Mouse (Mus musculus): ENCODE measurements around the gene Slc35f1. TPM values are rescaled to one million over a fixed set of nuclear protein-coding genes. Genes with fewer than 3 reads are reported as not detected.

Gene Slc35f1
- polyA plus RNA-seq, 2 experiments: 0.01 TPM; not detected in 1

- Histone ChIP-seq H3K9me3 (ENCODE audit: control insufficient read depth, low read length) (no peaks in the 10 kb centered on the region), H3K4me2 (ENCODE audit: low read depth) (no peak overlapping the region), H3K4me1 (replicated peaks; ENCODE audit: control insufficient read depth in 2 of 2, insufficient read depth in 2 of 2, low read length in 1 of 2) (no peaks in the 10 kb centered on the region), H3K4me3 (ENCODE audit: insufficient read depth in 1 of 2, low read depth in 2 of 2, low read length in 2 of 2) (no peak overlapping the region), H3K27me3 (ENCODE audit: control insufficient read depth, insufficient read depth, low read length) (no peaks in the 10 kb centered on the region), H3K27ac (no peak overlapping the region), H3K9ac (replicated peaks) (no peak overlapping the region), H3K36me3 (replicated peaks; ENCODE audit: control insufficient read depth, insufficient read depth, low read depth) (no peaks in the 10 kb centered on the region)
- TF ChIP-seq EP300 (IDR thresholded peaks at IDR 0.05; ENCODE audit: low read depth) (no peak), CTCF (IDR thresholded peaks at IDR 0.05; ENCODE audit: low read depth) (no peak)
- DNase-seq (ENCODE audit: low read depth in 3 of 3, low spot score in 3 of 3): no peak
- no peak for ATAC-seq (ENCODE audit: insufficient read depth)
- 62% methylated on average over 6 of the region's 6 CpGs for WGBS (ENCODE audit: insufficient replicate concordance)
Observed at GRCm38 (mm10) chr10:53124365-53124764, 434.0 kb downstream of the Slc35f1 start.

- Histone ChIP-seq H3K9me3 (ENCODE audit: control insufficient read depth, low read length) (no peaks in the 10 kb centered on the region), H3K4me2 (ENCODE audit: low read depth) (no peak overlapping the region), H3K9ac (replicated peaks) (no peak overlapping the region), H3K27me3 (ENCODE audit: control insufficient read depth, insufficient read depth, low read length) (no peaks in the 10 kb centered on the region), H3K27ac (no peak overlapping the region), H3K4me3 (ENCODE audit: insufficient read depth in 1 of 2, low read depth in 2 of 2, low read length in 2 of 2) (no peak overlapping the region), H3K4me1 (replicated peaks; ENCODE audit: control insufficient read depth in 2 of 2, insufficient read depth in 2 of 2, low read length in 1 of 2) (no peaks in the 10 kb centered on the region), H3K36me3 (replicated peaks; ENCODE audit: control insufficient read depth, insufficient read depth, low read depth) (no peaks in the 10 kb centered on the region)
- WGBS (ENCODE audit: insufficient replicate concordance): 20% methylated on average over 1 of the region's 1 CpGs
- ATAC-seq (ENCODE audit: insufficient read depth) (no peak), DNase-seq (ENCODE audit: low read depth in 3 of 3, low spot score in 3 of 3) (no peak)
- TF ChIP-seq CTCF (IDR thresholded peaks at IDR 0.05; ENCODE audit: low read depth) (no peak), EP300 (IDR thresholded peaks at IDR 0.05; ENCODE audit: low read depth) (no peak)
Observed at GRCm38 (mm10) chr10:53132707-53133106, 442.4 kb downstream of the Slc35f1 start.

- Histone ChIP-seq H3K27ac (no peak overlapping the region), H3K36me3 (replicated peaks; ENCODE audit: control insufficient read depth, insufficient read depth, low read depth) (no peaks in the 10 kb centered on the region), H3K4me1 (replicated peaks; ENCODE audit: control insufficient read depth in 2 of 2, insufficient read depth in 2 of 2, low read length in 1 of 2) (no peaks in the 10 kb centered on the region), H3K4me3 (ENCODE audit: insufficient read depth in 1 of 2, low read depth in 2 of 2, low read length in 2 of 2) (no peak overlapping the region), H3K9ac (replicated peaks) (no peak overlapping the region), H3K4me2 (ENCODE audit: low read depth) (no peak overlapping the region), H3K27me3 (ENCODE audit: control insufficient read depth, insufficient read depth, low read length) (no peaks in the 10 kb centered on the region), H3K9me3 (ENCODE audit: control insufficient read depth, low read length) (no peaks in the 10 kb centered on the region)
- DNase-seq (ENCODE audit: low read depth in 3 of 3, low spot score in 3 of 3): no peak
- TF ChIP-seq EP300 (IDR thresholded peaks at IDR 0.05; ENCODE audit: low read depth): no peak
- TF ChIP-seq CTCF (IDR thresholded peaks at IDR 0.05; ENCODE audit: low read depth): no peak
- ATAC-seq (ENCODE audit: insufficient read depth): no peak
- WGBS (ENCODE audit: insufficient replicate concordance): 49% methylated on average over 2 of the region's 2 CpGs
Observed at GRCm38 (mm10) chr10:53150321-53150720, 460.0 kb downstream of the Slc35f1 start.

- Histone ChIP-seq H3K4me3 (ENCODE audit: insufficient read depth in 1 of 2, low read depth in 2 of 2, low read length in 2 of 2) (no peak overlapping the region), H3K27ac (no peak overlapping the region), H3K27me3 (ENCODE audit: control insufficient read depth, insufficient read depth, low read length) (no peaks in the 10 kb centered on the region), H3K4me1 (replicated peaks; ENCODE audit: control insufficient read depth in 2 of 2, insufficient read depth in 2 of 2, low read length in 1 of 2) (no peaks in the 10 kb centered on the region), H3K4me2 (ENCODE audit: low read depth) (no peak overlapping the region), H3K9me3 (ENCODE audit: control insufficient read depth, low read length) (no peaks in the 10 kb centered on the region), H3K9ac (replicated peaks) (no peak overlapping the region), H3K36me3 (replicated peaks; ENCODE audit: control insufficient read depth, insufficient read depth, low read depth) (no peaks in the 10 kb centered on the region)
- no peak for DNase-seq (ENCODE audit: low read depth in 3 of 3, low spot score in 3 of 3)
- TF ChIP-seq CTCF (IDR thresholded peaks at IDR 0.05; ENCODE audit: low read depth) (no peak), EP300 (IDR thresholded peaks at IDR 0.05; ENCODE audit: low read depth) (no peak)
- no peak for ATAC-seq (ENCODE audit: insufficient read depth)
- 49% methylated on average over 2 of the region's 2 CpGs for WGBS (ENCODE audit: insufficient replicate concordance)
Observed at GRCm38 (mm10) chr10:53150916-53151315, 460.6 kb downstream of the Slc35f1 start.

GRCm38 (mm10) chr10:53156374-53156773 lies 466.0 kb downstream of the Slc35f1 start:
- Histone ChIP-seq H3K4me3 (ENCODE audit: insufficient read depth in 1 of 2, low read depth in 2 of 2, low read length in 2 of 2) (no peak overlapping the region), H3K9ac (replicated peaks) (no peak overlapping the region), H3K4me2 (ENCODE audit: low read depth) (no peak overlapping the region), H3K4me1 (replicated peaks; ENCODE audit: control insufficient read depth in 2 of 2, insufficient read depth in 2 of 2, low read length in 1 of 2) (no peaks in the 10 kb centered on the region; a peak in 1 of 4 replicates), H3K36me3 (replicated peaks; ENCODE audit: control insufficient read depth, insufficient read depth, low read depth) (no peaks in the 10 kb centered on the region), H3K9me3 (ENCODE audit: control insufficient read depth, low read length) (no peaks in the 10 kb centered on the region), H3K27ac (no peak overlapping the region), H3K27me3 (ENCODE audit: control insufficient read depth, insufficient read depth, low read length) (no peaks in the 10 kb centered on the region)
- TF ChIP-seq CTCF (IDR thresholded peaks at IDR 0.05; ENCODE audit: low read depth) (no peak), EP300 (IDR thresholded peaks at IDR 0.05; ENCODE audit: low read depth) (no peak)
- ATAC-seq (ENCODE audit: insufficient read depth) (no peak), DNase-seq (ENCODE audit: low read depth in 3 of 3, low spot score in 3 of 3) (no peak)
- 27% methylated on average over 7 of the region's 7 CpGs for WGBS (ENCODE audit: insufficient replicate concordance)

Measured in liver, embryonic 14.5 days (tissue).